Mouse (Mus musculus): ENCODE results near the gene Rab20.

DNA sequence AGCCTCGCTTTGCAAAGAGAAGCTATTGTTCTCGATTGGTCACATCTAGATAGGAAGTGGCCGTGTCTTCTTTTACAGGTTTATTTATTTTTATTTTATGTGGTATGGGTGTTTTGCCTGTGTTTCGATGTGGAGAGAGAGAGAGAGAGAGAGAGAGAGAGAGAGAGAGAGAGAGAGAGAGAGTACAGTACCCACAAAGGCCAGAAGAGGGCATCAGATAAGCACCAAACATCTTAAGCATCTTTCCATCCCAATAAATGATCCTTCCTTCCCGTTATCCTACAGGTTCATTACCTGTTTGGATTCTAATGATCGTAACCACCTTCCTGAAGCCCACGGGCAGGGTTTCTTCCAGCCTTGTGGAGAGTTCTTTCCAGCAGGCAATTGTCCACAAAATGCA lies 55.4 kb downstream of the Rab20 start:
- TF ChIP-seq CTCF (IDR thresholded peaks at IDR 0.05; ENCODE audit: borderline replicate concordance, control insufficient read depth, extremely low read depth, insufficient read depth, low read length, poor library complexity) (no peak), POLR2A (IDR thresholded peaks at IDR 0.05; ENCODE audit: control insufficient read depth, extremely low read depth, insufficient read depth, low read length, poor library complexity) (no peak)
